Mouse (Mus musculus) right cerebral cortex, postnatal 14 days (tissue): Measurements from ENCODE around the gene Hivep3.
A peak's percentile ranks its signal among the peaks of the same experiment; 100 is the strongest.

Experiments
- DNase-seq: peaks from one replicate; pipeline ENCODE4 v3.0.0; 2022

Gene Hivep3

DNA sequence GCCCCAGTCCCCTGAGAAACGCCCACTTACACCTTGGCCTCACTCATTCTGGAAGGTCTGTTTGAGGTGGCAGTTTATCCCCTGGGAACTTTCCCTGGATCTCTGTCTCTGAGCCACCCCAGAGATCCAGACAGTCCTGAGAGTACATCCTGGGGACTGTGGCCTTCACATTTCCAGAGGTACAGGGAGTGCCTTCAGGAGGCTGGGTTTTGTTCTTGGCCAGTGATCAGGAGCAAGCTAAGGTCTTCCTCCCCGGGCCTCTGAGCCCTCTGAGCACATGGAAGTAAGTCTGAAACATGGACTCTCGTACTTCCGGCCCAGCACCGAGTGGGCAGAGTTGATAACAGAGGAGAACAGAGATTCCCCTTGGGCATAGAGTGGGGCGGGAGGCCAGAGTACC lies 391.1 kb downstream of the Hivep3 start:
- no peak for DNase-seq

DNA sequence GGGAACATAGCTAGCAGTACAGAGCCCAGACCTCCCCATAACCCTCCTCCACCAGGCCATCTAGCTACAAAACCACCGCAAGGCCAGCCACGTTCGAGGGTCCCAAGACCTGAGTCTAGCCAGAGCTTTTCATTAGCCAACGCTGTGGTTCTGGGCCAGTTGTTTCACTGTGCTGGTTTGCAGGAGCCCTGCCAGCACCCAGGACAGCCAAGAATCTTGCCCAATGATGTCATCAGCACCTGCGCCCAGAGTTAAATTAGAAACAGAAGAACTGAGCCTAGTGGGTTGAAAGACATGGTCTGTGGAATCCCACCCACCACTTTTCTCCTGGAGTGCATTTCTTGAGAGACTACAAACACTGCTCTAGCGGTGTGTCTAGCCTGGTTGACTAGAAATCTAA lies 392.5 kb downstream of the Hivep3 start:
- no peak for DNase-seq

DNA sequence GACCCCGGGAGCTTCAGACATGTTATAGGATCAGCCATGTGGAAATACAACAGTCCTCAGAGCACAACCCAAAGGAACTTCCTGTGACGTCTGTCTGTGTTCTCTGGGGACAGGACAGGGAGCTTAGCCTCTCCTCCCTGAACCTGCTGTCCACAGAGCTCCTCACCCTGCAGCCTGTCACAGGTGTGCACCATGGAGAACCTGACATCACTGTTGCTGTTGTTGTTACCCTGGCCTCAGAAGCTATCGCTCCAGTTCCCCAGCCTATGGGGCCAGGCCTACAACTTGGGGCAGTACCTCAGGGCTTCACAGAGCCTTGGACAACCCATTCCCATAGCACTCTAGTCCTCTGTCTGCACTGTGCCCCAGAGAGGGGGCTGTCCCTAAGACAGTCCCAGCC lies 393.7 kb downstream of the Hivep3 start:
- no peak for DNase-seq

DNA sequence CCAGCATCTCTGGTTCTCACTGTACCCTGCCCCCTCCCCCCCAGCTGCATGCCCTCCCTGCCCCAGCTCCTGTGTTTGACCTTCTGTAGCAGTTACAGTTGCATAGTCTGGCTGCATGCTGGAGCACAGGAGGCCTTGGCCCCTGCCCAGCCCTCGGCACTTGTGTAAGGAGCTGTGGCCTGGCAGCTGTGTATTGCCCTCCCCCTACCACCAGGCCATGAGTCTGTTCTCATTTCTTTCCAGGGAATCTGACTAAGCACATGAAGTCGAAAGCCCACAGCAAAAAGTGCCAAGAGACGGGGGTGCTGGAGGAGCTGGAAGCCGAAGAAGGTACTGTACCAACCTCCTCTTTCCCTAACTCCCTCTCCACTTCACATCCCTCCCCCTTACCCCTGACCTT lies 394.4 kb downstream of the Hivep3 start:
- no peak for DNase-seq

DNA sequence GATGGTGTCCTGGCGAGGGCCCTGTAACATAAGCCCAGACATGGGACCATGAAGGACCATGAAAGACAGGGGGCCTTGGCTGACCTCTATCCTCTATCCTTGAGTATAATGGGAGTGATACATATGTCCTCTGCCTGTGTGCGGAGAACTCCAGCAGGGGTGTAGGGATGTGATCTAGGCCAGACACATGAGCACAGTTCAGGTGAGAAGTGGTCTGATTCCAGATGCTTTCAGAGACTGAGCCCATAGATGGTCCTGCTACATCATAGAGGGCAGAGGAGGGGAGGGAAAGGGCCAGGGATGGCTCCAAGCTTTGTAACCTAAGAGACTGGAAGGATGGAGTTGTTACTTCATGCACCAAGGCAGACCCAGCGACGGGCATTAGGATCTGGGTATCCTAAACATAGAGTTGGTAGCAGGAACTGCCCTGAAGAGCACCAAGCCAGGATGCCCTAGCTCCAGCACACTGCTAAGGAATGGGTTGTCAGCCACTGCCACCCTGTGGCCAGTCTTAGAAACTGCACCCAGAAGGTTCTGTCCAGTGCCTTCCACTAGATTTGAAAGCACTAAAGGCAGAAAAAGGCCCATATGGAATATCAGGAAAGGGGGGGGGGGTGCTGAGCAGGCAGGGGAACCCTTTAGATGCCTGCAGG lies 395.8 kb downstream of the Hivep3 start:
- peak; percentile 48 for DNase-seq

DNA sequence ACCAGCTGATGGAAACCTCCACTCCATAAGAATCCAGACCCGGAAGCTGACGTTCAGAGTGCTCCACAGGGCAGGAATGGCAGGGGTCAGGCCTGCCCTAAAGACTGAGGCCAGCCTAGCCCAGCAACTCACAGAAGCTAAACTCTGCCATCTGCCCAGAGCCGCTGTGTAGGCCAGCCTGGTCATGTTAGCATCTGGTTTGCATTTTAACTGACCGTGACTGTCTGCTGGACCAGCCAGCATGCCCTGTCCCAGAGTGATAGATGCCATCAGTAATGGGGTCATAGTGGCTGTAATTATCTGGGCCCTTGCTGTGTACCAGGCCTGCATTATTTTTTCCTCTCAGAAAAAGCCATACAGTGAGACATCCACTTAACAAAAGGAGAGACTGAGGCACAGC lies 397.3 kb downstream of the Hivep3 start:
- DNase-seq = no peak

DNA sequence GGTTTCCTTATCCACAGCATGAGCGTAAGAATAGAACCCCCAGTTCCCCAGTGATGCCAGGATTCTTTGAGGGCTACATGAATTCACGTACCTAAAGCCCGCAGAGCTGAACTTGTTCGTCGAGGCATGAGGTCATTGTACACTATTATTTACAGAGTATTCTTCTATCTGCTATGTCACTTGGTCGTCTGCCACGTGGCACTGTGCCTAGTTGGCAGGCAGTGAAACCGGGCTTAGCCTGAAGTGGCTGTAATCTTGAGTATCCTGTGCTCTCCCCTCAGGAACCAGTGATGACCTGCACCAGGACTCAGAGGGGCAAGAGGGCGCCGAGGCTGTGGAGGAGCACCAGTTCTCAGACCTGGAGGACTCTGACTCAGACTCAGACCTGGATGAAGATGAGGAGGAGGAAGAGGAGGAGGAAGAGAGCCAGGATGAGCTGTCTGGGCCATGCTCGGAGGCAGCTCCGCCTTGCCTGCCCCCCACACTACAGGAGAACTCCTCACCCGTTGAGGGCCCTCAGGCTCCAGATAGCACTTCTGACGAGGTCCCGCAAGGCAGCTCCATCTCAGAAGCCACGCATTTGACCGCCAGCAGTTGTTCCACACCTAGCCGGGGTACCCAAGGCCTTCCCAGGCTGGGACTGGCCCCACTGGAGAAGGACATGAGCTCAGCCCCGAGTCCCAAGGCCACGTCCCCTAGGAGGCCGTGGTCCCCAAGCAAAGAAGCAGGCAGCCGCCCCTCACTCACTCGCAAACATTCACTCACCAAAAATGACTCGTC lies 398.0 kb downstream of the Hivep3 start:
- DNase-seq = no peak

DNA sequence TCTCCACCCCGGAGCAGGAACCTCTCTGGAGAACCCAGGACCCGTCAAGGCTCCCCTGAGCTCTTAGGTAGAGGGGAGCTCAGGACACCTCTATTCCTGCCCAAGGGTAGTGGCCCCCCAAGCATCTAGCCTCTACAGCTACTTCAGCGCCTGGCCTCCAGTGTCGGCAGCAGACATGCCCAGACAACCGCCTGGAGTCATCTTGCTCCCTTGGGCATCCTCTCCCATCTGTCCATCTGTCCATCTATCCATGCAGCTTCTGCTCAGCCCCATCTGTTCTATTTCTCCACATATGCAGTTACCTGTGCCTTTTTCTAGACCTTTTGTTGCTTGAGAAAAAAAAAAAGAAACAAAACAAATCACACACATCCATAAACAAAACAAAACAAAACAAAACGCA lies 400.6 kb downstream of the Hivep3 start:
- no peak for DNase-seq

DNA sequence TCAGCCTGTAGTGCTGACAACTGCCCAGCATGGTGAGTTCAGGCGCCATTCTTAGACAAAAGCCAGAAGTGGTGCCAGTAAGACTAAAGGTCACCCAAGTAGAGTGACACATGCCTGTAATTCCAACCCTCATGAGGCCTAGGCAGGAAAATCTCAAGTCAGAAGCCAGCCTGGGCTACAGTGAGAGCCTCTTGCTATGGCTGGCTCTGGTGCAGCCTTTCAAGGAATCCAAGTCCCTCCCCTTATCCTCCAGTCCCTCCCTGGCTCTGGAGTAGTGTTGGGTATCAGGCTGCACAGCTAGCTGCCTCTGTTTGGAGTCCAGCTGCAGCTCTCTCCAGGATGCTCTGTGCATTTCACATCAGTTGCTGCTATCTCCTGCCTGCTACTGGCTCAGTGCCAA lies 408.2 kb downstream of the Hivep3 start:
- no peak for DNase-seq

DNA sequence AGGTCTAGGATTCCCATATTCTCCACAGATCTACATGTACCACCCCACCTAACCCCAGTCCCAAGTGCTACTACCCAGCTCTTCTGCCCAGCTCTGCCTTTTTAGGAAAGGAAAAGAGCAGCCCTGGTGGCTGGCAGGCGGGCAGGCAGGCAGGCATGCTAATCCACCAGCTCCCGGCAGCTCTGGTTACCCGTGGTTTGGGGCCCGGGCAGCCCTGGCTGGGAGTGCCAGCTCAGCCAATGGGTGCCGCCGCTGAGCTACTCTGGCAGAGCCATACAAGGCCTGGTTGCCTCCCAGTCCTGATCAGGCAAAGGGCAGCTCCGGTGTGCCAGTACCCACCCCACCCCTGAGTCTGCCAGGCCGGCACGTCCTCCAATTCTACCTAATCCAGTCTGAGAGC lies 409.3 kb downstream of the Hivep3 start:
- DNase-seq = no peak

DNA sequence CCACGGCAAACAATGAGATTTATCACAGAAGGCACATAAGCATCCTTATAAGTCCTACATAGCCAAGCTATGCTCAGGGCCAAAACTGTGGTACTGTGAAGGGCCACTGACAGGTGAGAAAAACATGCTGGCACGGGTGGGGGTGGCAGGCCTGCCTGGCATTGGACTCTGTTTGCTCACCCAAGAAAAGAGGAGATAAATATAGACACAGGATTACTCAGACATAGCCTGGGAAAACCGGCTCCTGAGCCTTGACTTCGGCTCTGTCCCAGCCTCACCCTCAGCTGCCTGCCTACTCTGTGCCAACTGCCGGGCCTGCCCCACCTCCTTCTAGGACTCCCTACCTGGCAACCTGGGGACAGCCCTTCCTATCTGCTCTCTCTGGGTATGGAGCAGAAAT lies 410.8 kb downstream of the Hivep3 start:
- no peak for DNase-seq

DNA sequence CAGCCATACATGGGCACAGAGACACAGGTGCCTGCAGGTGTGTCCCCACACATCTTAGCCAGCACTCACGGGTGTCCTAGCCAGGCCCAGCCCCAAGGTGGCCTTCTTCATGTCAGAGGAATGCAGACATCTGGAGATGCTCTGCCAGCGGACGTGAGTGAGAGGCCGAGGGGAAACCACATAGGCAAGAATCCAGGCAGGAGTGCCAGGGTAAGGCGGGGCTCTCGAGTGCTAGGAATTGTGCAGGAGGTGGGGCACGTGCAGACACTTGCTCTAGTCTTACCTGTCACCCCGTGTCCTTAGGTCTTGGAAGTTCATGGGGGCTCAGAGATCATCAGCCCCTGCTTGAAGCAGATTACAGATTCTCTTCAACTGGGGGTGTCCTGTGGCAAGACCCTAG lies 412.3 kb downstream of the Hivep3 start:
- DNase-seq = no peak

DNA sequence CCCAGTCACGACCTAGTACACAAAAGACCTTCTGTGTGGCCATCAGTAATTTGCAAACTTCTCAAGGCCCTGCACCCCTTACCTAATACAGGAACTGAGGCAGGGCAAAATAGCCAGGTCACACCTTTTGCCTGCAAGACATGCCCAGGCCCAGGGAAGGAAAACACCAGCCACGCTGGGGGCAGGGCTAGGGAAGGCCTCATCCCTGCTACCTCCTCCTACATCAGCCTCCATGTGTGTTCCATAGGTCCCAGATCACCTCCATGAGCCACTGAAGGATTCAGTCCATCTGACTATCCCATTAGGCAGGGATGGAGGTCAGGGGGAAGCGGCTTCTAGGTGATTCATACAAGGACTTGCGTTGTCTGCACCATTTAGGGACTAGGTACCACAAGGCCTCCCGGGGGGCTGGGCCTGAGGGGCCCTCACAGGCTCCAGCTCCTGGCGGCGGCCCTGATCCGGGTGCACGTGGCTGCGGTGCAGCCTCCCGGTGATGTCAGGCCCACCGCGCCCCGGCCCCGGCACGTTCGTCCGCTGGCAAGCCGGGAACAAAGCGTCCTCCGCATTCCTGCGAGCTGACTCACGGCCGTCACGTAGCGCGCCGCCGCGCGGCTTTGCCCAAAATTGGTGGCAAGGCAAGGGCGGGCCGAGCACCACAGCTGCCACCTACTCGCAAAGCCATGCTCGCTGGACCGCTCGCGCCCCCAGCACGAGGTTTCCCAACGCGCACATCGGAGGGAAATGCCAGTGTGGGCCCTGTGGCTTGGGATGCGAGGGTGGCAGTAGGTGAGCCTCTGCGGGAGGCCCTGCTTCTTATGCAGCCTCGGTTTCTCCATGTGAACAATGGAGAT lies 414.9 kb downstream of the Hivep3 start:
- peak; percentile 79 for DNase-seq

DNA sequence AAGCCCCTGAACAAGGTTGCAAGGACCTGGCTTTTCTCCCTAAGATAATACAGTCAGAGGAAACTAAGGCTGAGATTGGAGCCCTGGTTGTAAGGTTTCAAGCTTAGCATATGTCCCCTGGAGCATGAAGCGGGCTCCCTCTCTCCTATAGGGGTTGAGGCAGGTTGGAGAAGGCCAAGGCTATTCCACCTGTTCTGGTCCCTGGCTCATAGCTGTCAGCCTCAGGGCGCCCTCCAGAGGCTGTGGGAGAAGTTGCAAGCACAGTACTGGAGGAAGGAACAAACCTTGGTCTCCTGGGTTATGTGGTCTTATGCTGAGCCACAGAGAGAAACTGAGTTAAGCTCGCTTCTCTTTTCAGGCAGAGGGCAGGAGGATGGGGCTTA lies 415.5 kb downstream of the Hivep3 start:
- DNase-seq = no peak

DNA sequence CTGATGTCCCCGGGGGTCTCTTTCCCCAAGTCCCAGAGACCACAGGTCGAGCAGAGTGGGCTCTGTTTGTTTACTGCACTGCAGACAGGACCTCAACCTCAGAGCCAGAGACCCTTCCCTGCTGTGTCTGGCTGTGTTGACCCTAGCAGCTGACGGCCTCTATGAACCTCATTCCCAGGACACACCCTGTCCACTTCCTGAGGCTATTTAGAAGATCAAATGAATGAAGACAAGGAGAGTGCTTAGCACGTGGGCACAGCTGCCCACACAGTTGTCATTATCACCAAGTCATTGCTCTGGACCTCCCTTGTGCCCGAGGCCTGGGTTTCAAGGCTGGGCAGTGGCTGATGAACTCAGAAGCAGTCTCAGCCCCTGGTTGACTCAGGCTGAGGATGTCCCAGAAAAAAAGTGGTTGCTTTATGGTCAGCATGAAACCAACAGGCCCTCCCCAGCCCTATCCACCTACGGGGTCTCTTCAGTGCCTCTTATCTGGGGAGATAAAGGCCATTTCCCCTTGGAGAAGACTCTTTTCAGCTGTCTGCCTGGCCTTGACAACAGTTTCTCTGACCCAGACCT lies 416.8 kb downstream of the Hivep3 start:
- no peak for DNase-seq

DNA sequence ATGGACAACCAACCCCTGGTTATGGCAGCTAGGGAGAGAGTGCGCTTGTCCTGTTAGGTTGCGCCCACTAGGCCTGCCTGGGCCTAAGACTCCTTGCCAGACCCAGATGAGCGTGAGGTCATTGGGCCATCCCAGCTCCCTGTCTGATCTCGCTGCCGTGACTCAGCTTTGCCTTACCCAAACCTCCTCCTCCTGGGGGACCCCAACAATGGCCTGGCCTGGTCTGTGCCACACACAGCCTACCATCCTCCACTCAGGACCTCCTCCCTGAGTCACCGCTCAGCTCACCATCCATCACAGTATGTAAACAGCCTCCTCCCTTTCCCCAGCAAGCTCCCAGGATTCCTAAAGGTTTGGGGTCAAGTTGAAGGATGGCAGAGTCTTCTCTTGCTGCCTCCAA lies 418.3 kb downstream of the Hivep3 start:
- no peak for DNase-seq

DNA sequence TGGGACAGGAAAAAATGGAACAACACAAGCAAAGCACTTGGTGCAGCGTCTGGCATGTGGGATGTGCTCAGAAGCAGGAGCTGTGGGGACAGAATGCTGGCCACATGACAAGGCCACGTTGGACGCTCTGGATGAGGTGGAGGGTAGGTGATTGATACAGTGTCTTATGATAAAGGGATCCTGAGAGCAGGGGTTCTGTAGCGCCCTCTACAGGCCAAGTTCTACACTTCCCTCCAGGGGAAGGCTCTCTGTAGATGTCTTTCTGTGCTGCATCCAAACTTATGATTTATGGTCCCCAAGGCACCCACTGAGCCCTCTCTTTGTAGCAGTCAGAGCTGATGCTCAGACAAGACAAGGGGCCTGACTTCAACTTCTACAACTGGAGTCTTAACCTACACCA lies 419.1 kb downstream of the Hivep3 start:
- DNase-seq = no peak

DNA sequence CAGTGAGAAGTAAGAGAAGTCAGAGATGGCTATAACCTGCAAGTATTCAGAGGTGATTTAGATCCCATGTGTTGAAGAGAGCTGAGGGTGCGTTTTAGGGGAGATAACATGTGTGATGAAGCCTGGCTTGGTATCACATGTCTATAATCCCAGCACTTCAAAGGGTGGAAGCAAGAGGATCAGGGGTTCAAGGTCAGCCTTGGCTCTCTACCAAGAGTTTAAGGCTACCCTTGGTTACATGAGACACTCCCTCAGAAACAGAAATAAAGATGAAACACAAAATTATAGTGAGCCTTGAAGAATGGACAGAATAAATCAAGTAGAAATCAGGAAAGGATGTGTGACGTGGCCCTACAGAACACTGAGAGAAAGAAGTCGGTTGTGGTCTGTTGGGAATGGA lies 420.2 kb downstream of the Hivep3 start:
- DNase-seq = no peak

DNA sequence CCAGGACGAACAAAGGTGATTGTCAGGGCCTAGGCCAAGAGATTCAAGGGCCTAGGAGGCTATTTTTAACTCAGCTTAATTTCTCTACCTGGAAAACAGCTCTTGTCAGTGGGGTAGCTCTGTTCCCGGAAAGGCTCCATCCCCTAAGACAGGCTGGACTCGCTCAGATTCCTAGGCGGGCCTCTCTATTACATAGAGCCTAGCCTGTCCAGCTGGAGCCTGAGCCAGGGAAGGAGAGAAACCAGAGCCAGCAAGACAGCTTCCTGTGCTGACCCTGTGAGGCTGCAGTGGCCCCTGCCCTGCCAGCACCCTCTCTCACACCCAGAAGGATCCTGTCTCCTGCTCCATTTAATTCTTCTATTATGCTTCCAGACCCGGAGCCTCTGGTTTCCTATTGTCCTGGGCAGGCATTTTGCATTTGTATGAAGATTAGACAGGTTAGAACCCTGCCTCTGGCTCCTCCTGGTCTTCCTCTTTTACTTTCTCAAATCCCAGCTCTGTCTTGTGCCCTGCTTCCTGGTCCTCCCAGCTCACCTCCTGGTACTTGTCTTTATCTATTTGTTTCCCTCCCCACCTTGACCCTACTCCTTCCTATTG lies 425.2 kb downstream of the Hivep3 start:
- no peak for DNase-seq

DNA sequence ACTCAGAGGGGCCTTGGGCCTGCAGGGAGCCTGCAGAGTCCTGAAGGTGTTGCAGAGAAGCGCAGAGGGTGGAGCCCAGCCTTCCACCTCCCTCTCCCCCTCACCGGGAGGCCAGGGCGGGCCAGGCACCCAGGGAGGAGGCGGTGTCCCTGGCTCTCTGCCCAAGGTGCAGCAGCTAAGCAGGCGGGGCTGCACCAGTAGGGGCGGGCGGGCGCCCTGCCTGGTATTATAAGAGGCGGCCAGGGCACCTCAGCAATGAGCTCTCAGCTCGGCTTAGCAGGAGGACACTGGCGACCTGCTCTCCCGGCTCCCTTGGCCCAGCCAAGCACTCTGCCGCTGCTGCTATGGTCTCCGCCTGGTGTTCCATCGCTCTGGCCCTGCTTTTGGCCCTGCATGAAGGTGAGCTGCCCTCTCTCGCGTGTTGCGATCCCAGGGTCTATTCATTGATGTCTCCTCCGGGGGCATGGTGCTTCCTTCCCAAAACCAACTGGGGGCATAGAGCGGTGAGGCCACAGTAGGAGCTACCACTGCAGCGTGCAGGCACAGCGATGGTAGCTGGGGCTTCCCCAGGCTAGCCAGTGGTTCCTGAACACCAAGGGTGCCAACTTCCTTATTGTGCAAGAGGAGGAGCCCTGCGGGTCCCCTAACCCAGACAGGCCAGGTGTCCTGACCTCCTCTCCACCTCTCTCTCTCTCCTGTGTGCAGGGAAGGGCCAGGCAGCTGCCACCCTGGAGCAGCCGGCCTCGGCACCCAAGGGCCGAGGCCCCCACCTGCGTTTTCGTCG lies 427.8 kb downstream of the Hivep3 start, which contains the start of gene Edn2:
Gene Edn2, plus strand, starts transcription at position 41 of the 784 bp plus-strand sequence.
- no peak for DNase-seq

DNA sequence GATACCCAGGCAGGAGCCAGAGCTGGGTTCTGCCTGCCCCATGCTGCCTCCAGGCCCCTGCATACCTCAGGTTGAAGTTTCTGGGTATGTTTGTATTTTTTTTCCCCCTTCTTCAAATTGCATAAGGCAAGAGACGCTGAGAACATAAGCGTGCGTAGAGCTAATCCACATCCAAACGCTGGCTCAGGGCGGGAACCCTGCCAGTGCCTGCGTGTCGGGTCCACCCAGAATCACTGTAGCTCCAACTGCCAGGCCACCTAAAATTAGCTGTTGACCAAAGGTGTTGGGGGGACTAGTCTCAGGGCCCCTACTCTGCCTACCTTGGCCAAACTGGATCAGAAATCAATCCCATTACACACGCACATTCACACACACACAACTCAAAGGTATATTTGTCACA lies 429.0 kb downstream of the Hivep3 start:
- no peak for DNase-seq

DNA sequence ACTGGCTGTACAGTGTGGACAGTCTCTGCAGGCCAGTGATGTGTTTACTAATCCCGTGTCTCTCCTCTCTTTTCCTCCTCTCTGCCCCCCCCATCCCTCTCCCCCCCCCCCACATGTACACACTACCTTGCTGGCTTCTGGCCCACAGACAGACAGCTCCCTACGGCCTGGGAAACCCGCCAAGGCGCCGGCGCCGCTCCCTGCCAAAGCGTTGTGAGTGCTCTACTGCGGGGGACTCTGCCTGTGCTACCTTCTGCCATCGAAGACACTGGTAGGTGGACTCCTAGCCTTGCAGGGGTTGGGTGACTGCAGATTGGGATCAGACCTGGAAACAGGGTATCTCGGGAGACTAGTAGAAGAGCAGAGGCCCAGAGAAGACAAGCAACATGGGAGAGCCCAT lies 429.7 kb downstream of the Hivep3 start:
- peak; percentile 69 for DNase-seq
